Mouse (Mus musculus): ENCODE data around the gene Apbb2. TPM values are rescaled to one million over a fixed set of nuclear protein-coding genes. Genes with fewer than 3 reads are reported as not detected.
"Not testable (repeated sequence)": the region's sequence is repeated elsewhere in the genome, so short reads cannot be mapped to it uniquely, and the experiment has no call there.

The Apbb2 gene
- polyA plus RNA-seq, 1 experiment from 2014 or later: 124 TPM

DNA sequence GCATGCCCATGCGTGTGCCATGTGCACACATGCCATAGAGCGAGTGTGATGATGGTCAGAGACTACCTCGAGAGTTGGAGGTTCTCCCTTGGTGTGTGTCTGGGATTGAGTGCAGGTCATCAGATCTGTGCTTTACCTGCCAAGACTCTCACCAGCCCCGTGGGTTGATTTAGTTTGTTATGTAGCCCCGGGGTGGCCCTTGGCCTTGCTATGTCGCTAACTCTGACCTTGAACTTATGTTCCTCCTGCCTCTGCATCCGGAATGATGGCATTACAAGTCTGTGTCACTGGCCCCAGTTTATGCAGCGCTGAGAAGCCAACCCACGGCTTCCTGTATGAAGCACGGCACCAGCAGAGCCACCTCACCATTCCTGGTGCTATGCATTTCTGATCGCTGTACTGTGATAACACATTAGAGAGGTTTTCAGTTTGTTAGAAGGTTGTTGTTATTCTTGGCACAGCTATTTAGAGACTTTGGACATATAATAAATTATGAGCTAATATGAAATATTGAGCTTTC lies 324.4 kb downstream of the Apbb2 start:
- no peak overlapping the region for H3K27ac ChIP-seq (replicated peaks)
- no peak for ATAC-seq (ENCODE audit: low FRiP score, low read depth)

GRCm38 (mm10) chr5:66280742-66281141 lies 337.8 kb downstream of the Apbb2 start:
- Histone ChIP-seq H3K4me3 (no peak overlapping the region), H3K4me1 (replicated peaks) (no peaks in the 10 kb centered on the region), H3K27me3 (no peaks in the 10 kb centered on the region), H3K27ac (replicated peaks) (no peak overlapping the region), H3K9ac (no peak overlapping the region), H3K4me2 (no peak overlapping the region), H3K36me3 (no peaks in the 10 kb centered on the region), H3K9me3 (no peaks in the 10 kb centered on the region)
- no peak for ATAC-seq (ENCODE audit: low FRiP score, low read depth)
- WGBS: 75% methylated on average over 6 of the region's 6 CpGs

More for the DNA sequence above, 324.4 kb downstream of the Apbb2 start:
- Histone ChIP-seq H3K4me2 (no peak overlapping the region), H3K36me3 (0 out of 2 replicates have a peak, but pooled peaks cover under 1% of the 10 kb centered on the region), H3K27me3 (no peaks in the 10 kb centered on the region), H3K4me1 (replicated peaks) (no peaks in the 10 kb centered on the region), H3K9ac (no peak overlapping the region), H3K4me3 (no peak overlapping the region), H3K9me3 (no peaks in the 10 kb centered on the region)
- 91% methylated on average over 11 of the region's 11 CpGs for WGBS

GRCm38 (mm10) chr5:66279650-66280049 lies 338.9 kb downstream of the Apbb2 start:
- ATAC-seq (ENCODE audit: low FRiP score, low read depth): no peak
- H3K27ac ChIP-seq (replicated peaks): no peak overlapping the region
- H3K9me3 ChIP-seq: no peaks in the 10 kb centered on the region
- no peaks in the 10 kb centered on the region for H3K27me3 ChIP-seq
- no peak overlapping the region for H3K4me2 ChIP-seq
- no peaks in the 10 kb centered on the region for H3K4me1 ChIP-seq (replicated peaks)
- no peak overlapping the region for H3K4me3 ChIP-seq
- WGBS: 88% methylated on average over 2 of the region's 2 CpGs
- no peak overlapping the region for H3K9ac ChIP-seq
- no peaks in the 10 kb centered on the region for H3K36me3 ChIP-seq

DNA sequence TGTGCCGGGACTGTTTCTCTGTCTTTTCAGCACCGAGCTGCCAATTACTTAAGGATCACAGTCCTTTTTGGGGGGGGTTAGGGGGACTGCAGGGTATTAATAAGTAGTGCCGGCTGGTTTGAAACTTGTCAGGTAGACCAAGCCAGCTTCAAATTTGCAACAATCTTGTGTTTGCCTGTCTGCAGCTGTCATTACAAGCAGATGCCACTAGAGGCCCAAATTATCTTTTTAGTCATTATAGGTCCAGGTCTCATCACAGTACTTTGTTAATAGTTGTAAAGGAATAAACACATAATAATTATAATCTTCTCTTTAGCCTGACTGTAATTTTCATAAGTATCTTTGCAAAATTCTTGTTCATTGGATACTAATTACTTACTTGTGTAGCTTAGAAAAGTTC lies 344.2 kb downstream of the Apbb2 start:
- no peak overlapping the region for H3K27ac ChIP-seq (replicated peaks)
- 55% methylated on average over 3 of the region's 3 CpGs for WGBS
- H3K27me3 ChIP-seq: no peaks in the 10 kb centered on the region
- H3K36me3 ChIP-seq: no peaks in the 10 kb centered on the region
- no peak overlapping the region for H3K4me2 ChIP-seq
- no peak overlapping the region for H3K9ac ChIP-seq
- H3K4me3 ChIP-seq: no peak overlapping the region
- H3K9me3 ChIP-seq: no peaks in the 10 kb centered on the region
- ATAC-seq (ENCODE audit: low FRiP score, low read depth): no peak
- no peaks in the 10 kb centered on the region for H3K4me1 ChIP-seq (replicated peaks)

DNA sequence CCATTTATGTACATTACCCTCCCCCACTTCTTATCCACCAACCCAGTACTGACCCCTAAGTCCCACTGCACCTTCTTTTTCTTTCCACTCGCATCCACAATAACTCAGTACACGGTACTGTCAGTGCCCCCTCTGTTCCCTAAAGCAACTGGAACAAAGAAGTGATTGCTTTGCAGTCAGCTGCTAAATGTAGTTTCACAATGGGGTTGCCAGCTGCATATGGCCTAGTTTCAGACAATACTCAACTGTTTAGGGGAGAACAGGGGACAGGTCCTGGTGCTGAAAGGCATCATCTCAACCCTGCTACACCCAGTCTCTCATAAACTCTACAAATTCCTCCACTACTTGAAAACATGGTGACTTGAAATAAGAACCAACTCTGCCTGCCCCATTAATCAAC lies 347.4 kb downstream of the Apbb2 start:
- Histone ChIP-seq H3K4me1 (replicated peaks) (no peaks in the 10 kb centered on the region), H3K36me3 (no peaks in the 10 kb centered on the region), H3K9ac (no peak overlapping the region), H3K27me3 (no peaks in the 10 kb centered on the region), H3K4me2 (no peak overlapping the region), H3K9me3 (no peaks in the 10 kb centered on the region), H3K27ac (replicated peaks) (no peak overlapping the region), H3K4me3 (no peak overlapping the region)
- 35% methylated on average over 2 of the region's 2 CpGs for WGBS
- no peak for ATAC-seq (ENCODE audit: low FRiP score, low read depth)

GRCm38 (mm10) chr5:66269616-66270015 lies 349.0 kb downstream of the Apbb2 start:
- Histone ChIP-seq H3K36me3 (no peaks in the 10 kb centered on the region), H3K27me3 (no peaks in the 10 kb centered on the region), H3K4me3 (no peak overlapping the region), H3K9me3 (no peaks in the 10 kb centered on the region), H3K9ac (no peak overlapping the region), H3K4me1 (replicated peaks) (no peaks in the 10 kb centered on the region), H3K27ac (replicated peaks) (no peak overlapping the region), H3K4me2 (no peak overlapping the region)
- ATAC-seq (ENCODE audit: low FRiP score, low read depth): no peak
- 85% methylated on average over 7 of the region's 7 CpGs for WGBS

DNA sequence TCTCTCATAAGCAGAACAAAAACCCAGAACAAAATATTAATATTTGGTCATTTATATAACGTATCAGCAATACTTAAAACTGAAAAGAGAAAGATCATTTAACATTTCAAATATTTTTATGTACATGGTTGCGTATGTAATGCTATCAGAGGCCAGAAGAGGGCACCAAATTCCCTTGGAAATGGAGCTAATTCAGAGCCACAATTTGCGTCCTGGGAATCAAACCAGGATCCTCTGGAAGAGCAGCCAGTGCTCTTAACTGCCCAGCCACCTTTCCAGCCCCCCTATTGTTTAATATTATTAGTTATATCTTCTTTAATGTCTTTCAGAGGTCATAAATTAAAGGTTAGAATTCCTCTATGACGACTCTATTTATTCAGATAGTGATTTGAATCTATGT lies 355.2 kb downstream of the Apbb2 start:
- H3K36me3 ChIP-seq: no peaks in the 10 kb centered on the region
- no peak overlapping the region for H3K9ac ChIP-seq
- H3K27ac ChIP-seq (replicated peaks): no peak overlapping the region
- H3K4me2 ChIP-seq: no peak overlapping the region
- H3K4me3 ChIP-seq: no peak overlapping the region
- peaks cover 3% of the 10 kb centered on the region for H3K4me1 ChIP-seq (replicated peaks)
- 31% methylated on average over 4 of the region's 4 CpGs for whole genome bisulfite sequencing
- H3K27me3 ChIP-seq: no peaks in the 10 kb centered on the region
- no peaks in the 10 kb centered on the region for H3K9me3 ChIP-seq
- no peak for ATAC-seq (ENCODE audit: low FRiP score, low read depth)

GRCm38 (mm10) chr5:66262475-66262874 lies 356.1 kb downstream of the Apbb2 start:
- H3K27ac ChIP-seq (replicated peaks): no peak overlapping the region
- no peak for ATAC-seq (ENCODE audit: low FRiP score, low read depth)
- no peak overlapping the region for H3K4me3 ChIP-seq
- peaks cover 3% of the 10 kb centered on the region for H3K4me1 ChIP-seq (replicated peaks)
- no peaks in the 10 kb centered on the region for H3K9me3 ChIP-seq
- no peaks in the 10 kb centered on the region for H3K27me3 ChIP-seq
- no peaks in the 10 kb centered on the region for H3K36me3 ChIP-seq
- no peak overlapping the region for H3K4me2 ChIP-seq
- no peak overlapping the region for H3K9ac ChIP-seq
- WGBS: 94% methylated on average over 2 of the region's 2 CpGs

DNA sequence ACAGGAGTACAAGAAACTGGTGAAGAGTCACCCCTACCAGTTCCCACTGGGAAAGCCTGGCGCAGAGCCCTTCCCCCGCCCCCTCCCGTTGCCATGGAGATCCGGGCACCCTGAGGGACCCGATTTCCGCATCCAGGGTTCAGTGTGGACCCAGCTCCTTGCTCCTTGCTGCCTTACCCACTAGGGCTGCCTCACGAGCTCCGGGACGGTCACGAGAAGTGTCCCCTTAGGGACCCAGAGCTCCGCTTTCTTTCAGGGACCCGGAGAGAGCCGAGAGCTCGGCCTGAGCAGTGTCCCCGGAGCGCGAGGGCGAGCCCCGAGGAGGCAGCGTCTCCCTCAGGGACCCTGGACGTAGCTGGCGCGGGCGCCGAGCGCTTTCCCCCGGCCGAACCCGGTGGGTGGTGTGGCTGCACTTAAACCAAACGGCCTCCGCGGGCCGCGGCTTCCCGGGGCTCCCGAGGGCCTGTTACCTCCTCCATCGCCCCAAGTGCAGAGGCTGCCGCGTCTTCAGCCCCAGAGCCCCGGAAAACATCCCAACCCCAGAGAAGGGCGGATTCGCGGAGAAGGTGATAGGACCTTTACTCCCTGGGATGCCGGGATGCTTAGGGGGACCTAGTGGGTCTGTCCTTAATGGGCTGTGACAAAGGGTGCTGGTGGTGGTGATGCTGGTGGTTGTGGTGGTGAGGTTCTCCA lies 358.7 kb downstream of the Apbb2 start, which contains the start of gene Nsun7:
TSS of gene Nsun7 (plus strand) at position 142 of the 693 bp plus-strand sequence.
- Histone ChIP-seq H3K4me2 (peak within 1 kb of the TSS; percentile 82), H3K9me3 (no peaks in the 10 kb centered on the region), H3K4me1 (replicated peaks) (peaks cover 3% of the 10 kb centered on the region), H3K36me3 (no peaks in the 10 kb centered on the region), H3K27me3 (no peaks in the 10 kb centered on the region), H3K4me3 (peak within 1 kb of the TSS; percentile 64), H3K27ac (replicated peaks) (peak within 1 kb of the TSS; percentile 74), H3K9ac (peak within 1 kb of the TSS; percentile 80)
- under 1% methylated on average over 44 of the region's 44 CpGs for WGBS
- ATAC-seq (ENCODE audit: low FRiP score, low read depth): peak; percentile 87

DNA sequence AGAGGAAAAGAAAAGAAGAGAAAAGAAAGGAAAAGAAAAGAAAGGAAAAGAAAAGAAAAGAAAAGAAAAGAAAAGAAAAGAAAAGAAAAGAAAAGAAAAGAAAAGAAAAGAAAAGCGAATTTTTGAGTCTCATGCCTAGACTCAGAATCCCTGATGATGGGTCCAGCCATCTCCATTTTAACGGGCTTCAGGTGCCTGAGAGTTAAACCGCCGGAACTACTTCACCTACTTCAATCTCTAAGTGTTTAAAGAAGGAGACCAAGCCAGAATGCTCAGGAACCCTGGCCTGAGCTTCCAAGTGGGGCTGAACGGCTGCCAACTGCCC lies 359.2 kb downstream of the Apbb2 start:
- Histone ChIP-seq H3K27ac (replicated peaks) (peak overlapping the region; percentile 74), H3K9ac (peak overlapping the region; percentile 80), H3K4me3 (peak overlapping the region; percentile 64), H3K4me2 (peak overlapping the region; percentile 82)
- not testable (repeated sequence) for H3K36me3 ChIP-seq; H3K27me3 ChIP-seq; H3K4me1 ChIP-seq (replicated peaks); ATAC-seq (ENCODE audit: low FRiP score, low read depth); H3K9me3 ChIP-seq
- WGBS: 4% methylated on average over 5 of the region's 5 CpGs

GRCm38 (mm10) chr5:66259000-66259399 lies 359.6 kb downstream of the Apbb2 start:
- Histone ChIP-seq H3K4me3 (no peak overlapping the region), H3K9ac (no peak overlapping the region), H3K4me1 (replicated peaks) (peaks cover 3% of the 10 kb centered on the region), H3K27me3 (no peaks in the 10 kb centered on the region), H3K27ac (replicated peaks) (no peak overlapping the region), H3K4me2 (peak overlapping the region; percentile 82; the same call in 1 of the 2 replicates), H3K36me3 (no peaks in the 10 kb centered on the region), H3K9me3 (no peaks in the 10 kb centered on the region)
- WGBS: 56% methylated on average over 2 of the region's 2 CpGs
- no peak for ATAC-seq (ENCODE audit: low FRiP score, low read depth)

DNA sequence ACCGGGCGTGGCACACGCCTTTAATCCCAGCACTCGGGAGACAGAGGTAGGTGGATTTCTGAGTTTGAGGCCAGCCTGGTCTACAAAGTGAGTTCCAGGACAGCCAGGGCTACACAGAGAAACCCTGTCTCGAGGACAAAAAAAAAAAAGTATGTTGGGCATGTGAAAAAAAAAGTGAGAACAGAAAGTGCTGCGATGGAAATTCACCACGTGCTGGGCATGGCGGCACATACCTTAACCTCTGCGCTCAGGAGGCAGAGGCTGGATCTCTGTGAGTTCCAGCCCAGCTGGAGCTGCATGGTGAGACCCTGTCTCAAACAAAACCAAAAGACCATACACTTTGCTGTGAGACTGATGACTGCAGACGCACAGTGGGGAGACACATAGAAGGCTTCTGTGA lies 363.5 kb downstream of the Apbb2 start:
- no peak for ATAC-seq (ENCODE audit: low FRiP score, low read depth)
- H3K9me3 ChIP-seq: no peaks in the 10 kb centered on the region
- no peak overlapping the region for H3K27ac ChIP-seq (replicated peaks)
- 88% methylated on average over 10 of the region's 10 CpGs for WGBS
- H3K36me3 ChIP-seq: no peaks in the 10 kb centered on the region
- H3K4me1 ChIP-seq (replicated peaks): peaks cover 6% of the 10 kb centered on the region
- H3K27me3 ChIP-seq: no peaks in the 10 kb centered on the region
- no peak overlapping the region for H3K4me3 ChIP-seq
- H3K4me2 ChIP-seq: no peak overlapping the region
- H3K9ac ChIP-seq: no peak overlapping the region

DNA sequence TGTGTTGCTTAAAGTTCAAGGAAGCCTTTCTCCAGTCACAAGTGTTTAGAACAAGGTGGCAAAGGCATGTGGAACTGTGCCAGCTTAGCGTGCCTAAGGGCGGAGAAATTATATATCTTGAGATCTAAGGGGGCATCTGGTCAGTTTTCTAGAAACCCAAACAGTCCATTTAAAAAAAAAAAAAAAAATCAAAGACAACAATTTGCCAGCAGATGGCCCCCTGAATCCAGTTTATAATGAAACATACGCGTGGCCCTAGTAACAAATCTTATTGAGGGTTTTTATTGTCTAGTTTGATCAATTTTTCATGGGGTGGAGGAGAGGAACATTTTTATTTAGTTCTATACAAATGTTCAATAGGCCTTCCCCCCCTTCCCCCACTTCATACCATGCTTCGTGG lies 365.4 kb downstream of the Apbb2 start:
- no peak overlapping the region for H3K9ac ChIP-seq
- H3K4me2 ChIP-seq: no peak overlapping the region
- H3K4me1 ChIP-seq (replicated peaks): 0 out of 2 replicates have a peak, but pooled peaks cover 2% of the 10 kb centered on the region
- H3K27ac ChIP-seq (replicated peaks): no peak overlapping the region
- WGBS: 49% methylated on average over 5 of the region's 5 CpGs
- no peaks in the 10 kb centered on the region for H3K27me3 ChIP-seq
- no peak overlapping the region for H3K4me3 ChIP-seq
- no peaks in the 10 kb centered on the region for H3K36me3 ChIP-seq
- ATAC-seq (ENCODE audit: low FRiP score, low read depth): no peak
- H3K9me3 ChIP-seq: no peaks in the 10 kb centered on the region

Data from hindbrain, embryonic 15.5 days (tissue).